Mouse (Mus musculus): ENCODE measurements around the gene Cmklr1. TPM values are rescaled to one million over a fixed set of nuclear protein-coding genes. Genes with fewer than 3 reads are reported as not detected.

Gene Cmklr1
- polyA plus RNA-seq, 1 experiment from 2014 or later, result 3.6 TPM

GRCm38 (mm10) chr5:113648647-113649211 is 1.5 kb downstream of the Cmklr1 start:
- Histone ChIP-seq H3K9me3 (no peaks in the 10 kb centered on the region), H3K4me2 (replicated peaks) (peak overlapping the region; percentile 23; the same call in 1 of the 2 replicates), H3K4me3 (no peak overlapping the region), H3K4me1 (peaks cover 25% of the 10 kb centered on the region), H3K27me3 (peaks cover 3% of the 10 kb centered on the region; the same call in 1 of the 2 replicates), H3K27ac (no peak overlapping the region), H3K9ac (no peak overlapping the region), H3K36me3 (no peaks in the 10 kb centered on the region)
- ATAC-seq (ENCODE audit: low FRiP score, low read depth), result no peak
- 74% methylated on average over 5 of the region's 5 CpGs for WGBS

DNA sequence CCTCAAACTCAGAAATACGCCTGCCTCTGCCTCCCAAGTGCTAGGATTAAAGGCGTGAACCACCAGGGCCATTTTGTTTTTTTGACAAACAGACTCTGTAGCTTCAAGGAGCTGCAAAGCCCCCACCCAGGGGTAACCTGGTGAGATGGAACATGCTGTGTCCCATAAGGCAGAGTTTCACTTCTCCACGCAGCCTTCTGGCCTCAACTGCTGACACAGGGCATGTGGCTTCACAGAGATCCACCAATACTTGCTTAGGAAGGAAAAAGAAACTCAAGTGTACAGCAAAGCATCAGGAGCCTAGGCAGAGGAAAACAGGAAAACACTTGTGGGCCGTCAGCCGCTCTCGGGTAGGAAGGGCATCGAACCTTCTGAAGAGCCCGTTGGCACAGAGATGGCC is 3.1 kb downstream of the Cmklr1 start:
- H3K9me3 ChIP-seq, result no peaks in the 10 kb centered on the region
- peaks cover 27% of the 10 kb centered on the region for H3K4me1 ChIP-seq
- ATAC-seq (ENCODE audit: low FRiP score, low read depth), result no peak
- H3K27ac ChIP-seq, result no peak overlapping the region
- H3K36me3 ChIP-seq, result no peaks in the 10 kb centered on the region
- H3K27me3 ChIP-seq, result peaks cover 3% of the 10 kb centered on the region; the same call in 1 of the 2 replicates
- H3K4me2 ChIP-seq (replicated peaks), result no peak overlapping the region
- 86% methylated on average over 8 of the region's 8 CpGs for WGBS
- H3K4me3 ChIP-seq, result no peak overlapping the region
- H3K9ac ChIP-seq, result no peak overlapping the region

DNA sequence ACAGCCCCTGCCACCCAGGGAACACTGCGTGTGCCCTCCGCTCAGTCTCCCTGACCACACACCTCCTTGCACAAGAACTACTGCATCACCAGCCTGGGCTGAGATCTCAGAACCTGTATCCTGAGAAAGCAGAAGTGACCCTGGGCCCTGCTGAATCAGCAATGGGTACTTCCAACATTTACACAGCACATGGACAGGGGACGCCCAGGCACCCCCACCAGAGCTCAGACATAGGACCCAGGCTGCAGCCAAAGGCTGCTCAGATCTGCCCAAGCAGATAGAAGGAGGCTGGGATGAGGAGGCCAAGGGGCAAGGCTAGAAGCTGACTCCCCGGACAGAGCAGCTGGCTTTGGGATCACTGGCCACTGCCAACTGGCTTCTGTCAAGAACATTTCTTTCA is 5.7 kb downstream of the Cmklr1 start:
- no peak for ATAC-seq (ENCODE audit: low FRiP score, low read depth)
- Histone ChIP-seq H3K4me1 (peaks cover 21% of the 10 kb centered on the region), H3K4me2 (replicated peaks) (no peak overlapping the region), H3K4me3 (no peak overlapping the region), H3K27ac (no peak overlapping the region), H3K9ac (no peak overlapping the region), H3K27me3 (no peaks in the 10 kb centered on the region), H3K9me3 (no peaks in the 10 kb centered on the region), H3K36me3 (no peaks in the 10 kb centered on the region)
- WGBS, result 81% methylated on average over 4 of the region's 4 CpGs

DNA sequence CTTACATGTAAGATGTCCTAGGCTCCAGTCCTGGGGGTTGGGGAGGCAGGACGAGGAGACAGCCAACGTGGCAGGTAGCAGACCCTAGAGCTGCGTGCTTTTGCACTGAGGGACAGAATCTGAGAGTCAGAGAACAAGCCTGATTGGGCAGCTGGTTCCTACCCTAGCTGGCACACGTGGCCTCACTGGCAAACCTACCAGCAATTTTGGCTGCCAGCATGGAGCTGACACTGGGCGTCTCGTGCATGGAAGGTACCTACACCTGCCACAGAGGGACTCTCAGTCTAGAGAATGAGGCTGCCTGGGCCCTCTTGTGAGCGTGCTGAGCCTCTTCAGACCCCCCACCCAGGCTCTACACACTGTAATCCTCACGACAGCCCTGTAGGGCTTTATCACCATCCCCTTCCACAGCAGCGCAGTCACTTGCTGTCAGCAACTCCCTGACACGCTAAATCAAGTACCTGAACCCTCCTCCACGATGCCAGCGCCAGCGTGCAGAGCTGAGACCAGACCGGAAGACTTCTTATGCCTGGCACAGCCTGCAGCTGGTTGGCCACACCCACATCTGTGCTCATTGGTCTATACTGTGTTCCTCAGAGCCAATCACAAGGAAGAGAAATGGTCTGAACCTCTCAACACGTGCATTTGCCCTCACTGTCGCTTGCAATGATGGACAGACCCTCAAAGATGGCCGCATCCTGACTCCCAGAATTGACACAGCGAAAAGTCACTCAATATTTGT is 6.9 kb downstream of the Cmklr1 start:
- no peak overlapping the region for H3K27ac ChIP-seq
- no peaks in the 10 kb centered on the region for H3K27me3 ChIP-seq
- H3K4me1 ChIP-seq, result peaks cover 20% of the 10 kb centered on the region
- H3K36me3 ChIP-seq, result no peaks in the 10 kb centered on the region
- no peak overlapping the region for H3K9ac ChIP-seq
- 43% methylated on average over 18 of the region's 18 CpGs for WGBS
- peak overlapping the region; percentile 48 for H3K4me2 ChIP-seq (replicated peaks)
- ATAC-seq (ENCODE audit: low FRiP score, low read depth), result peak; percentile 68; the same call in 1 of the 2 replicates
- H3K4me3 ChIP-seq, result no peak overlapping the region; the same call in 1 of the 2 replicates
- H3K9me3 ChIP-seq, result no peaks in the 10 kb centered on the region

GRCm38 (mm10) chr5:113641066-113641465 is 9.2 kb downstream of the Cmklr1 start:
- peaks cover 36% of the 10 kb centered on the region for H3K4me1 ChIP-seq
- H3K27me3 ChIP-seq, result no peaks in the 10 kb centered on the region
- no peak overlapping the region for H3K4me2 ChIP-seq (replicated peaks)
- H3K36me3 ChIP-seq, result no peaks in the 10 kb centered on the region
- ATAC-seq (ENCODE audit: low FRiP score, low read depth), result no peak
- whole genome bisulfite sequencing, result 73% methylated on average over 6 of the region's 6 CpGs
- H3K9ac ChIP-seq, result no peak overlapping the region
- no peaks in the 10 kb centered on the region for H3K9me3 ChIP-seq
- H3K4me3 ChIP-seq, result no peak overlapping the region
- no peak overlapping the region for H3K27ac ChIP-seq

GRCm38 (mm10) chr5:113639126-113639525 is 11.1 kb downstream of the Cmklr1 start:
- ATAC-seq (ENCODE audit: low FRiP score, low read depth), result no peak
- H3K4me1 ChIP-seq, result peaks cover 49% of the 10 kb centered on the region
- no peaks in the 10 kb centered on the region for H3K27me3 ChIP-seq
- 76% methylated on average over 5 of the region's 5 CpGs for WGBS
- no peak overlapping the region for H3K27ac ChIP-seq
- no peak overlapping the region for H3K9ac ChIP-seq
- no peaks in the 10 kb centered on the region for H3K36me3 ChIP-seq
- H3K9me3 ChIP-seq, result no peaks in the 10 kb centered on the region
- H3K4me2 ChIP-seq (replicated peaks), result no peak overlapping the region
- H3K4me3 ChIP-seq, result no peak overlapping the region

- Histone ChIP-seq H3K9ac (no peak overlapping the region), H3K4me2 (replicated peaks) (no peak overlapping the region), H3K4me3 (no peak overlapping the region), H3K27me3 (no peaks in the 10 kb centered on the region), H3K27ac (no peak overlapping the region), H3K4me1 (peaks cover 55% of the 10 kb centered on the region), H3K9me3 (no peaks in the 10 kb centered on the region), H3K36me3 (no peaks in the 10 kb centered on the region)
- WGBS, result 89% methylated on average over 12 of the region's 12 CpGs
- no peak for ATAC-seq (ENCODE audit: low FRiP score, low read depth)
Measured at GRCm38 (mm10) chr5:113638055-113638454, 12.2 kb downstream of the Cmklr1 start.

GRCm38 (mm10) chr5:113637631-113638030 is 12.6 kb downstream of the Cmklr1 start:
- Histone ChIP-seq H3K36me3 (no peaks in the 10 kb centered on the region), H3K9ac (no peak overlapping the region), H3K4me2 (replicated peaks) (no peak overlapping the region), H3K9me3 (no peaks in the 10 kb centered on the region), H3K27ac (no peak overlapping the region), H3K4me3 (no peak overlapping the region), H3K4me1 (peaks cover 58% of the 10 kb centered on the region), H3K27me3 (no peaks in the 10 kb centered on the region)
- 80% methylated on average over 4 of the region's 4 CpGs for WGBS
- no peak for ATAC-seq (ENCODE audit: low FRiP score, low read depth)

- Histone ChIP-seq H3K4me2 (replicated peaks) (no peak overlapping the region), H3K27me3 (peaks cover 6% of the 10 kb centered on the region; the same call in 1 of the 2 replicates), H3K9ac (no peak overlapping the region), H3K36me3 (no peaks in the 10 kb centered on the region), H3K9me3 (no peaks in the 10 kb centered on the region), H3K4me3 (no peak overlapping the region), H3K27ac (no peak overlapping the region), H3K4me1 (peaks cover 65% of the 10 kb centered on the region)
- 79% methylated on average over 15 of the region's 15 CpGs for WGBS
- no peak for ATAC-seq (ENCODE audit: low FRiP score, low read depth)
Measured at GRCm38 (mm10) chr5:113635861-113636565, 14.2 kb downstream of the Cmklr1 start.

DNA sequence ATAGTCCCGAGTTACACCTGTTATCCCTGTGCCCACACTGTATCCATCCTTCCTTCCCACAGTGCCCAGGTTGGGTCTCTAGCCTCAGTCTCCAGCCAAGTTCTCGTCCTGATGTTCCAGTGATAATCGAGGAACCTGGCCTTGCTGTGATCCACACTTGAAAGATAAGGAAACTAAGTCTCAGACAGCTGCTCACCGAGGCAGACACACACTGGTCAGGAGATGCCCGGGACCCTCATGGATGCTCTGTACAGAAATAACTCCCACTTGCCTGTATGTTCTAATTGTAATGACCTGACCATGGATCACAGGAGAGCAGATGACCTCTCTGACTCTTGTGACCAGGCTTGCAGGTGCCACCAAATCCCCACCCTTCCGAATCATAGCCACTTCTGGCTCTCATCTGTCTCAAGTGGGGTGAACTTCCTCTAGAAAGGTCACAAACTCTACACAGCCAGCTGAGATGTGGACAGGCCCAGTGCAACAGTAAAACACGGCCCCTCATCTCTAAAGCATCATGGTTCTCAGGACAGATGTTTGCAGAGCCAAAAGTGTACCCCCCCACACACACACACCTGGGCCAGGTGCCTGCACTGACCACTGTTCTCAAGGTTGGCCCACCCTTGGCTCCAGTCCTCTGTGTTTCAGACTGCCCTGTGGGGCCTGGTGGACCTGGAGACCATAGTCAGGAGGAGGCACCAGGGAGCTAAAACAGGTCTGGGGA is 15.2 kb downstream of the Cmklr1 start:
- Histone ChIP-seq H3K9me3 (no peaks in the 10 kb centered on the region), H3K4me2 (replicated peaks) (no peak overlapping the region), H3K27ac (no peak overlapping the region), H3K36me3 (no peaks in the 10 kb centered on the region), H3K27me3 (peaks cover 6% of the 10 kb centered on the region; the same call in 1 of the 2 replicates), H3K9ac (no peak overlapping the region), H3K4me1 (peaks cover 61% of the 10 kb centered on the region), H3K4me3 (no peak overlapping the region)
- 84% methylated on average over 7 of the region's 7 CpGs for WGBS
- no peak for ATAC-seq (ENCODE audit: low FRiP score, low read depth)

- Histone ChIP-seq H3K4me3 (no peak overlapping the region), H3K4me1 (peaks cover 59% of the 10 kb centered on the region), H3K27me3 (peaks cover 6% of the 10 kb centered on the region; the same call in 1 of the 2 replicates), H3K4me2 (replicated peaks) (peak overlapping the region; percentile 38), H3K27ac (peak overlapping the region; percentile 35; the same call in 1 of the 2 replicates), H3K36me3 (no peaks in the 10 kb centered on the region), H3K9me3 (no peaks in the 10 kb centered on the region), H3K9ac (no peak overlapping the region)
- WGBS, result 24% methylated on average over 13 of the region's 13 CpGs
- 0 out of 2 replicates have a peak, but pooled peaks have one; percentile 38 for ATAC-seq (ENCODE audit: low FRiP score, low read depth)
Measured at GRCm38 (mm10) chr5:113634024-113634651, 16.1 kb downstream of the Cmklr1 start.

Data from limb, embryonic 13.5 days (tissue).